ENCODE assay signal across 34 mouse cellular contexts in the genomic region with DNA sequence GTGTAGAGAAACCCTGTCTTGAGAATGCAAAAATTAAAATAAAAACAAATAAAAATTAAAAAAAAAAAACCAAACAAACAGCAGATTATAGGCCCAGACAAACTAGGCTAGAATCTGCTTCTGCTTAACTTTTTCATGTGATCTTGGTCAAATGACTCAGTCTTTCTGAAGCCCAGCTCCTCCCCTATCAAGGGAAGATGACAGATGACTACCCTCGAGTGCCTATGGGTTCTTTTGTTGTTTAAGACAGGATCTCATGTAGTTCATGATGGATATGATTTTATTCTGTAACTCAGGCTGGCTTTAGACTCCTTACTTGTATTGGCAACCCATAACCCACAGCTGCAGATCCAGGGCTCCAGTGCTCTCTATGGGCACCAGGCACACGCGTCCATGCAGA. TPM values are rescaled to one million over a fixed set of nuclear protein-coding genes. Genes with fewer than 3 reads are reported as not detected.
DNase-seq lines count a peak whose midpoint lies in the region; ATAC-seq and TF ChIP-seq lines count a peak whose summit lies in the region.
"Had no signal": no experiment of that assay in that cellular context is flagged by ENCODE, and none has a peak within 500 bp of the region (broad histone marks: within the 10 kb centered on the region; RNA-seq: fewer than 3 reads in every experiment).

No protein-coding gene starts in this region.

- 69% methylated on average over 3 of the region's 3 CpGs for WGBS in stomach, embryonic 16.5 days
- 58% methylated on average over 3 of the region's 3 CpGs for WGBS in stomach, postnatal 0 days

- H3K4me3 ChIP-seq in stomach, embryonic 16.5 days (replicated peaks; ENCODE audit: low read length): no peak overlapping the region
- no peak overlapping the region for H3K4me3 ChIP-seq in stomach, postnatal 0 days (ENCODE audit: low read depth, low read length)
- no peak overlapping the region for H3K4me3 ChIP-seq in MEL (ENCODE audit: control insufficient read depth in 1 of 2, insufficient read depth in 1 of 2, low read depth in 2 of 2, low read length in 2 of 2)
- H3K4me3 ChIP-seq in embryonic fibroblast, embryonic 13.5 days (ENCODE audit: insufficient read depth, low read length): no peak overlapping the region
- H3K4me3 ChIP-seq: embryonic facial prominence, embryonic 10.5 days; embryonic facial prominence, embryonic 13.5 days; forebrain, embryonic 10.5 days; heart, adult 2 months; heart, embryonic 10.5 days; hindbrain, embryonic 12.5 days; hindbrain, embryonic 15.5 days had no signal

- peaks cover 9% of the 10 kb centered on the region; the same call in 1 of the 2 replicates for H3K4me1 ChIP-seq in stomach, embryonic 16.5 days (ENCODE audit: control insufficient read depth, insufficient read depth, low read length)
- peaks cover 2% of the 10 kb centered on the region; the same call in 1 of the 2 replicates for H3K4me1 ChIP-seq in stomach, postnatal 0 days (replicated peaks; ENCODE audit: control insufficient read depth, insufficient read depth)
- peaks cover 8 to 21% of the 10 kb centered on the region in 2 experiments for H3K4me1 ChIP-seq in MEL (ENCODE audit: control insufficient read depth in 1 of 2, insufficient read depth in 2 of 2, low read length in 2 of 2)
- H3K4me1 ChIP-seq in embryonic fibroblast, embryonic 13.5 days (ENCODE audit: control insufficient read depth, insufficient read depth, low read length): no peaks in the 10 kb centered on the region; the same call in 1 of the 2 replicates

- no peak for TF ChIP-seq RAD21 in MEL (IDR thresholded peaks at IDR 0.05; ENCODE audit: low read depth, low read length)

- no peak for TF ChIP-seq EP300 in stomach, postnatal 0 days (optimal IDR thresholded peaks at IDR 0.05)
- no peak for TF ChIP-seq EP300 in MEL (IDR thresholded peaks at IDR 0.05; ENCODE audit: low read depth in 1 of 2, low read length in 2 of 2)

- no peak overlapping the region for H3K9ac ChIP-seq in stomach, embryonic 16.5 days (ENCODE audit: low read length)
- H3K9ac ChIP-seq in stomach, postnatal 0 days (ENCODE audit: low read length): no peak overlapping the region
- H3K9ac ChIP-seq in MEL (ENCODE audit: control insufficient read depth, low read depth, low read length, poor library complexity, severe bottlenecking): no peak overlapping the region
- H3K9ac ChIP-seq: embryonic facial prominence, embryonic 13.5 days; forebrain, postnatal 0 days; hindbrain, embryonic 12.5 days; hindbrain, embryonic 15.5 days had no signal

- peak overlapping the region; percentile 47; the same call in 1 of the 2 replicates for H3K27ac ChIP-seq in stomach, embryonic 16.5 days (ENCODE audit: low read length)
- H3K27ac ChIP-seq in stomach, postnatal 0 days (replicated peaks): no peak overlapping the region
- no peak overlapping the region; the same call in 1 of the 2 replicates for H3K27ac ChIP-seq in MEL (ENCODE audit: control insufficient read depth, low read depth, low read length)
- peak overlapping the region; percentile 69 for H3K27ac ChIP-seq in embryonic fibroblast, embryonic 13.5 days (ENCODE audit: insufficient read depth, low read length)
- H3K27ac ChIP-seq: embryonic facial prominence, embryonic 10.5 days; embryonic facial prominence, embryonic 13.5 days; forebrain, embryonic 10.5 days; heart, adult 2 months; heart, embryonic 10.5 days; hindbrain, embryonic 12.5 days; hindbrain, embryonic 15.5 days had no signal

- no peak for ATAC-seq in stomach, embryonic 16.5 days (ENCODE audit: insufficient read depth, low FRiP score)
- no peak for ATAC-seq in stomach, postnatal 0 days (ENCODE audit: low FRiP score, low TSS enrichment)
- ATAC-seq: activated CD4-positive, CD25-positive, alpha-beta regulatory T cell, adult 4 months; forebrain, embryonic 14.5 days; forebrain, postnatal 0 days; intestine, postnatal 0 days had no signal

- TF ChIP-seq CTCF in stomach, postnatal 0 days (IDR thresholded peaks at IDR 0.05; ENCODE audit: low read depth): no peak
- TF ChIP-seq CTCF in MEL (IDR thresholded peaks at IDR 0.05 in 2 of 3, conservative IDR thresholded peaks at IDR 0.05 in 1 of 3; ENCODE audit: control insufficient read depth in 1 of 3, insufficient read depth in 1 of 3, low read depth in 2 of 3, low read length in 3 of 3, poor library complexity in 1 of 3, severe bottlenecking in 1 of 3): no peak
- no peak for TF ChIP-seq CTCF in embryonic fibroblast, embryonic 13.5 days (IDR thresholded peaks at IDR 0.05; ENCODE audit: borderline replicate concordance, insufficient read depth, low read length)

- DNase-seq in stomach, postnatal 0 days (ENCODE audit: low spot score): no peak
- peak; percentile 67 for DNase-seq in MEL (ENCODE audit: low read depth, low spot score)
- no peak for DNase-seq in frontal cortex, postnatal 14 days (ENCODE audit: low spot score in 2 of 2)
- DNase-seq in lung, postnatal 36 days: no peak
- DNase-seq: adrenal gland, postnatal 10 days; B cell, adult 2 months; cerebellum, adult 11-12 months; cerebellum, adult 8-10 months; cerebellum, postnatal 10 days; cerebellum, postnatal 36 days; embryo, embryonic 11 days; forebrain, postnatal 0 days; gastrocnemius, postnatal 25 days; heart, adult 2 months had no signal

- no peaks in the 10 kb centered on the region for H3K27me3 ChIP-seq in stomach, embryonic 16.5 days (ENCODE audit: control insufficient read depth, insufficient read depth, low read length)
- H3K27me3 ChIP-seq in stomach, postnatal 0 days (ENCODE audit: control insufficient read depth, insufficient read depth, low read length): no peaks in the 10 kb centered on the region
- H3K27me3 ChIP-seq in MEL (ENCODE audit: control insufficient read depth in 1 of 2, insufficient read depth in 2 of 2, low read length in 2 of 2): no peaks in the 10 kb centered on the region
- H3K27me3 ChIP-seq: embryonic facial prominence, embryonic 13.5 days; hindbrain, embryonic 12.5 days; hindbrain, embryonic 15.5 days had no signal

- H3K79me2 ChIP-seq in MEL (ENCODE audit: control insufficient read depth, insufficient read depth, low read length, poor library complexity): peaks cover 3% of the 10 kb centered on the region; the same call in 1 of the 2 replicates

- no peak overlapping the region for H3K4me2 ChIP-seq in stomach, embryonic 16.5 days (ENCODE audit: low read depth, low read length)
- no peak overlapping the region for H3K4me2 ChIP-seq in stomach, postnatal 0 days (replicated peaks; ENCODE audit: low read depth)
- H3K4me2 ChIP-seq: embryonic facial prominence, embryonic 13.5 days; hindbrain, embryonic 12.5 days; hindbrain, embryonic 15.5 days had no signal

- H3K9me3 ChIP-seq in stomach, embryonic 16.5 days (replicated peaks; ENCODE audit: control insufficient read depth, low read length): no peaks in the 10 kb centered on the region
- no peaks in the 10 kb centered on the region for H3K9me3 ChIP-seq in stomach, postnatal 0 days (ENCODE audit: control insufficient read depth, low read length)
- no peaks in the 10 kb centered on the region for H3K9me3 ChIP-seq in MEL (replicated peaks; ENCODE audit: insufficient read depth, low read length)
- H3K9me3 ChIP-seq: embryonic facial prominence, embryonic 10.5 days; embryonic facial prominence, embryonic 13.5 days; forebrain, embryonic 10.5 days; G1E; heart, embryonic 10.5 days; hindbrain, embryonic 12.5 days; hindbrain, embryonic 15.5 days had no signal

- no peak for TF ChIP-seq POLR2A in MEL (IDR thresholded peaks at IDR 0.05; ENCODE audit: control insufficient read depth in 1 of 2, insufficient read depth in 1 of 2, low read depth in 1 of 2, low read length in 2 of 2, poor library complexity in 1 of 2)
- TF ChIP-seq POLR2A in embryonic fibroblast, embryonic 13.5 days (IDR thresholded peaks at IDR 0.05; ENCODE audit: low read depth, low read length): no peak

- H3K36me3 ChIP-seq in stomach, embryonic 16.5 days (ENCODE audit: control insufficient read depth, insufficient read depth, low read length): no peaks in the 10 kb centered on the region
- no peaks in the 10 kb centered on the region for H3K36me3 ChIP-seq in stomach, postnatal 0 days (ENCODE audit: control insufficient read depth, insufficient read depth, low read length)
- peaks cover 0 to 8% of the 10 kb centered on the region in 2 experiments; a peak in 2 of 4 replicates for H3K36me3 ChIP-seq in MEL (ENCODE audit: control insufficient read depth in 1 of 2, insufficient read depth in 2 of 2, low read length in 2 of 2)
- H3K36me3 ChIP-seq: embryonic facial prominence, embryonic 10.5 days; embryonic facial prominence, embryonic 13.5 days; forebrain, embryonic 10.5 days; G1E; heart, embryonic 10.5 days; hindbrain, embryonic 12.5 days; hindbrain, embryonic 15.5 days had no signal

TF ChIP-seq in MEL, 35 proteins besides CTCF, POLR2A, EP300 and RAD21 (continues in another document):
- TF ChIP-seq GABPA (IDR thresholded peaks at IDR 0.05; ENCODE audit: low read depth, low read length): no peak
- no peak for TF ChIP-seq MEF2A (IDR thresholded peaks at IDR 0.05; ENCODE audit: extremely low read depth, insufficient replicate concordance, low read depth, low read length, poor library complexity, severe bottlenecking)
- no peak for TF ChIP-seq MAFK (IDR thresholded peaks at IDR 0.05; ENCODE audit: borderline replicate concordance, low read depth, low read length)

RNA-seq across cellular contexts. Expression of a gene that starts 2.4 kb away (rescaled TPM):
- polyA plus RNA-seq in stomach, embryonic 16.5 days (2015; fragmentation: Nextera tagmentation; extraction: Ambion mirVana): not detected in 2 replicates
- not detected in 2 replicates for polyA plus RNA-seq in stomach, postnatal 0 days (2015; fragmentation: Nextera tagmentation; extraction: Ambion mirVana)
- total RNA-seq in MEL (2012; rRNA removed): 0.08 TPM in 1 of 2 replicates, not detected in the other
- polyA plus RNA-seq in MEL (2012; ENCODE audit: insufficient read depth in 1 of 2, insufficient read length in 2 of 2, low read depth in 1 of 2, low replicate concordance in 2 of 2, missing spikeins in 1 of 2): under 1 TPM in 1 of 2 experiments, not detected in 1; 0.17 TPM
- not detected in 2 replicates for polyA plus RNA-seq in embryonic fibroblast, embryonic 13.5 days (2011; ENCODE audit: insufficient read length, low read depth, missing spikeins)
- total RNA-seq: adrenal gland, postnatal 10 days; adrenal gland, postnatal 36 days; forebrain, postnatal 0 days; gastrocnemius, adult 8-10 months; gastrocnemius, postnatal 25 days; heart, adult 2 months; heart, postnatal 25 days had no signal
- polyA plus RNA-seq: activated CD4-positive, CD25-positive, alpha-beta regulatory T cell, adult 4 months; cortical plate, adult 2 months; embryonic facial prominence, embryonic 10.5 days; embryonic facial prominence, embryonic 13.5 days; forebrain, embryonic 10.5 days; forebrain, embryonic 14.5 days; forebrain, postnatal 0 days; frontal cortex, adult 2 months; G1E; heart, adult 2 months; heart, embryonic 10.5 days; heart, embryonic 14.5 days; heart, postnatal 0 days; hindbrain, embryonic 12.5 days; hindbrain, embryonic 15.5 days; intestine, embryonic 14.5 days; intestine, postnatal 0 days had no signal

RNA-seq across cellular contexts. Expression of a gene that starts 8.1 kb away (rescaled TPM):
- polyA plus RNA-seq in stomach, embryonic 16.5 days (2015; fragmentation: Nextera tagmentation; extraction: Ambion mirVana): 48.4 and 51.7 TPM in 2 replicates
- 28.5 and 29.5 TPM in 2 replicates for polyA plus RNA-seq in stomach, postnatal 0 days (2015; fragmentation: Nextera tagmentation; extraction: Ambion mirVana)
- total RNA-seq in MEL (2012; rRNA removed): 25.5 and 37.7 TPM in 2 replicates
- 10 to 100 TPM; 31.8 to 48.6 TPM for polyA plus RNA-seq in MEL (2012; ENCODE audit: insufficient read depth in 1 of 2, insufficient read length in 2 of 2, low read depth in 1 of 2, low replicate concordance in 2 of 2, missing spikeins in 1 of 2)
- 69.1 and 71.7 TPM in 2 replicates for polyA plus RNA-seq in embryonic fibroblast, embryonic 13.5 days (2011; ENCODE audit: insufficient read length, low read depth, missing spikeins)

RNA-seq across cellular contexts. Expression of a gene that starts 57.4 kb away (rescaled TPM):
- 40.2 and 45.4 TPM in 2 replicates for polyA plus RNA-seq in stomach, embryonic 16.5 days (2015; fragmentation: Nextera tagmentation; extraction: Ambion mirVana)
- polyA plus RNA-seq in stomach, postnatal 0 days (2015; fragmentation: Nextera tagmentation; extraction: Ambion mirVana): 31.4 and 32.2 TPM in 2 replicates
- total RNA-seq in MEL (2012; rRNA removed): 18.5 and 21.5 TPM in 2 replicates
- 10 to 100 TPM in 1 of 2 experiments, not detected in 1; 21.8 TPM for polyA plus RNA-seq in MEL (2012; ENCODE audit: insufficient read depth in 1 of 2, insufficient read length in 2 of 2, low read depth in 1 of 2, low replicate concordance in 2 of 2, missing spikeins in 1 of 2)
- 21.5 and 22.7 TPM in 2 replicates for polyA plus RNA-seq in embryonic fibroblast, embryonic 13.5 days (2011; ENCODE audit: insufficient read length, low read depth, missing spikeins)

Comparison
In these comparisons a context has a peak if more than half of its experiments do, and no peak if none do; other contexts are left out.
1. H3K27ac ChIP-seq: peak in stomach, embryonic 16.5 days (single experiment) and embryonic fibroblast, embryonic 13.5 days (single experiment); none in stomach, postnatal 0 days (single experiment) and MEL (single experiment).